Mouse (Mus musculus): Measurements from ENCODE around the gene Kif2c. TPM values are rescaled to one million over a fixed set of nuclear protein-coding genes. Genes with fewer than 3 reads are reported as not detected.
"Not testable (repeated sequence)": the region's sequence is repeated elsewhere in the genome, so short reads cannot be mapped to it uniquely, and the experiment has no call there.

Gene Kif2c
- polyA plus RNA-seq, 1 experiment from 2014 or later = 68.4 TPM

DNA sequence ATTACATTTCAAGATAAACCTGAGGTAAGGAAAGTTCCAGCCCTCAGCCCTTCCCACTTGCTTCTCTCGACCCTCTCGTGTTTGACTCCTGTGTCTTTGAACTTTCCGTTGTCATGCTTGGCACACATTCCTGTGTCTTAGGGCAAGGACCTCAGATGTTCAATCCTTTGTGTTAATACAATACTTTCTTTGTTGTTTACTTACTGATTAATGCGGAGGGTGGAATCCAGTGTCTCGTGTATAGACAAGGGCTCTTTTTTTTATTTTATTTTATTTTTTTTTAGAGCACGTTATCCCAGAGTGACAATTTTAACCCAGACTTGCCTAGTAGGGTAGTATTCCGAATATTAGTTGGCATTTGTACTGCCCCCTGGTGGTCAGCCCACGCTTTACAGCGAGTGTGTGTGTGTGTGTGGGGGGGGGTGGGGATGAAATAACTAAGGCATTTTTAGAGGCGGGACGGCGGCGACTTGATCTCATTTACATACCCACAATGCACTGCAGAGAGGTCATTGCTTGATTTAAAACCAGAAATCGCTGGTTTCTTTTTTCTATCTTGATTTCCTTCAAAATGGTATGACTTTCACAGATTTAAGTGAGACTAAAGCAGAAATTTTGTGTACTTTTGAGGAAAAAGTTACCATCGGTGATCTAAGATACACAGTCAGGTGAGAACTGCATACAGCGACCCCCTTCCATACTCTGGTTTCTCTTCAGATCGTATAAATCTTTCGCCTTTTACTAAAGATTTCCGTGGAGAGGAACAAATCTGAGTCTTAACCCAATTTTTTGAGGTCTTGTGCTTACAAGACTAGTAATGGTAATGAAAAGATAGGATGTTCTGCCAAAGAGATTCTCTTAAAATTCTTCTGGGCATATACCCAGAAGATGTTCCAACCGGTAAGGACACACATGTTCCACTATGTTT, 28.0 kb upstream of the Kif2c start:
- no peaks in the 10 kb centered on the region for H3K27me3 ChIP-seq
- H3K9ac ChIP-seq = no peak overlapping the region
- H3K4me1 ChIP-seq = no peaks in the 10 kb centered on the region
- no peaks in the 10 kb centered on the region for H3K9me3 ChIP-seq (replicated peaks)
- 2% methylated on average over 20 of the region's 20 CpGs for WGBS
- no peak overlapping the region for H3K4me3 ChIP-seq
- no peaks in the 10 kb centered on the region for H3K36me3 ChIP-seq (ENCODE audit: poor library complexity, severe bottlenecking)
- no peak overlapping the region for H3K4me2 ChIP-seq
- 0 out of 2 replicates have a peak, but pooled peaks have one; percentile 41 for ATAC-seq
- H3K27ac ChIP-seq = no peak overlapping the region

DNA sequence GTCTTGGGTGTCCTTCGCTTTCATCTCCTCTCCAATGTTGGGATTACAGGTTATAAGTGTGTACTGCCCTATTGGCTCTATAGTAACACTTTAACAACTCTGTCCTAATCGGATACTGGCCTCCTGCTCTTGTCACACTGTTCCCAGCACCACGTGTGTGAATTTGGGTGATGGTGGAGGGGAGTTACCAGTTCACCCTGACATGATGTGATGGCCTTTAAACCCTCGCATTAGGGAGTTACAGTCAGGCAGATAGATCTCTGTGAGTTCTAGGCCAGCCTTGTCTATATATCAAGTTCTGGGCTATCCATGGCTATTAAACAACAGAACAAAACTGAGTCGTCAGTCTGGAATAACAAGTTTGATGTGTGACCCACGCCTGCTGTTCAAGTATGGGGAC, 27.2 kb upstream of the Kif2c start:
- no peaks in the 10 kb centered on the region for H3K4me1 ChIP-seq
- H3K9me3 ChIP-seq (replicated peaks) = no peaks in the 10 kb centered on the region
- H3K4me3 ChIP-seq = no peak overlapping the region
- no peak overlapping the region for H3K27ac ChIP-seq
- 78% methylated on average over 6 of the region's 6 CpGs for WGBS
- H3K36me3 ChIP-seq (ENCODE audit: poor library complexity, severe bottlenecking) = no peaks in the 10 kb centered on the region
- ATAC-seq = no peak
- no peak overlapping the region for H3K9ac ChIP-seq
- no peak overlapping the region for H3K4me2 ChIP-seq
- no peaks in the 10 kb centered on the region for H3K27me3 ChIP-seq

DNA sequence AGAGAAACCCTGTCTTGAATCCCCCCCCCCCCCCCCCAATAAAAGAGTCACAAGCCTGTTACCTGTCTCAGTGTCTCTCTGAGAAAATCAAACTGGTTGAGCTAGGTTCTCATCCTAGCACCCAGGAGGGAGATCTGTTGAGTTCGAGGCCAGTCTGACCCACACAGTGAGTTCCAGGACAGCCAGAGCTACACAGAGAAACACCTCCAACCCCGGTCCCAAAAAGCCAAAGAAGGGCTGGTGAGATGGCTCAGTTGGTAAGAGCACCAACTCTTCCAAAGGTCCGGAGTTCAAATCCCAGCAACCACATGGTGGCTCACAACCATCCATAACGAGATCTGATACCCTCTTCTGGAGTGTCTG, 20.5 kb upstream of the Kif2c start:
- no peaks in the 10 kb centered on the region for H3K27me3 ChIP-seq
- H3K4me3 ChIP-seq = no peak overlapping the region
- no peaks in the 10 kb centered on the region for H3K36me3 ChIP-seq (ENCODE audit: poor library complexity, severe bottlenecking)
- H3K27ac ChIP-seq = no peak overlapping the region
- H3K9me3 ChIP-seq (replicated peaks) = no peaks in the 10 kb centered on the region
- H3K4me2 ChIP-seq = peak overlapping the region; percentile 54; the same call in 1 of the 2 replicates
- no peak for ATAC-seq
- 0 out of 2 replicates have a peak, but pooled peaks cover 4% of the 10 kb centered on the region for H3K4me1 ChIP-seq
- WGBS = 67% methylated on average over 4 of the region's 4 CpGs
- no peak overlapping the region for H3K9ac ChIP-seq

DNA sequence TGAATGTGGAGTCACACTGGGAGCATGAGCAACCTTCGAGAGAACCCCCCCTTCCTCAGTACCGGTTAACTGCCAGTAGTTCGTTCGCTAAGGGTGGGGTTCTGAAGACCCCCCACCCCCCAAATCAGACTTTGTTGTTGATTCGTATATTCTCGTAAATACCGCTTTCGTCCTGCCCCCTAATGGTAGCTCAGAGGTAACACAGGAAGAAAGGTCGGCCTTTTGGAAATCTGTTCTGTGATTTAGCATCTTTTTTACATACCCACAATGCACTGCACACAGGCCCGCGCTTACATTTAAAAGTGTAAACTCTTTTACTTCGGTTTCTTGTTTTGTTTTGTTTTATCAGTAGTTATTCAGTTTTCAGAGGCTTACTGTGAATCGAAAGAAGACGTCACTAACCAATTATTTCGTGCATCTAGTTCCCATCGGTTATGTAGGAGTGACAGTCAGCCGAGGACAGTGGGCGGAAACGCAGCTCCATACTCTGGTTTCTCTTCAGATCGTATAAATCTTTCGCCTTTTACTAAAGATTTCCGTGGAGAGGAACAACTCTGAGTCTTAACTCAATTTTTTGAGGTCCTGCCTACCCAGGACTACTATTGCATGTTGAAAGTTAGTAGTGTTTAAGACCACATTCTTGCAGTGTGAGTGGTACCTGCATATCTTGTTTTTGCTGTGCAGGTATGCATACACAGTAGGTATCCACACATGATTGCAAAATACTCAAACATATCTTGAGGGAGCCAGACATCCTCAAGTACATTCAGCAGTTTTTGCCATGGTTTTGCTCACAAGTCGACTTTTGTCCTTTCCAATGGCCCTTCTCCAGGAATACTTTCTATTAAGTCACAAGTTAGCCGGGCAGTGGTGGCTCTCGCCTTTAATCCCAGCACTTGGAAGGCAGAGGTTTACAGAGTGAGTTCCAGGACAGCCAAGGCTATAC, 19.9 kb upstream of the Kif2c start:
- peak; percentile 67 for ATAC-seq
- H3K4me3 ChIP-seq = peak overlapping the region; percentile 32
- no peaks in the 10 kb centered on the region for H3K36me3 ChIP-seq (ENCODE audit: poor library complexity, severe bottlenecking)
- H3K9me3 ChIP-seq (replicated peaks) = no peaks in the 10 kb centered on the region
- H3K4me1 ChIP-seq = 0 out of 2 replicates have a peak, but pooled peaks cover 4% of the 10 kb centered on the region
- peak overlapping the region; percentile 51 for H3K9ac ChIP-seq
- 2% methylated on average over 25 of the region's 25 CpGs for WGBS
- peak overlapping the region; percentile 54 for H3K4me2 ChIP-seq
- H3K27ac ChIP-seq = peak overlapping the region; percentile 36; the same call in 1 of the 2 replicates
- no peaks in the 10 kb centered on the region for H3K27me3 ChIP-seq

DNA sequence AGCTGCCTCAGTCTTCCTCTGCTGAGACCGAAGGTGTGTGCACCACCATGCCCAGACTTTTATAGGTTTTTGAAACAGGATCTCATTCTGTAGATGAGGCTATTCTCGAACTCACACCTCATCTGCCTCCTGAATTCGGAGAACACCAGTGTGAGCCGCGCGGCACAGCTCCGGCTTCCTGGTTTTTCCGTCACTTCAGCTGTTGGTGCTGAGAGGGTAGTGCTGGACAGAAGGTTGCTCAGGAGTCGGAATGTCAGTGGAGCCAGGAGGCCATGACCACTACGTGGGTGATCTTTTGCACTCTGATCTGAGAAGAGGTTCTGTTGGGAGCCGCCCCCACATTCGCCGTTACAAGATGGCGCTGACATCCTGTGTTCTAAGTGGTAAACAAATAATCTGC, 9.4 kb upstream of the Kif2c start:
- Histone ChIP-seq H3K27ac (no peak overlapping the region), H3K4me3 (no peak overlapping the region), H3K4me2 (no peak overlapping the region), H3K9ac (no peak overlapping the region), H3K36me3 (ENCODE audit: poor library complexity, severe bottlenecking) (no peaks in the 10 kb centered on the region), H3K4me1 (peaks cover 6% of the 10 kb centered on the region; the same call in 1 of the 2 replicates), H3K27me3 (no peaks in the 10 kb centered on the region), H3K9me3 (replicated peaks) (no peaks in the 10 kb centered on the region)
- ATAC-seq = no peak
- WGBS = 95% methylated on average over 14 of the region's 14 CpGs

DNA sequence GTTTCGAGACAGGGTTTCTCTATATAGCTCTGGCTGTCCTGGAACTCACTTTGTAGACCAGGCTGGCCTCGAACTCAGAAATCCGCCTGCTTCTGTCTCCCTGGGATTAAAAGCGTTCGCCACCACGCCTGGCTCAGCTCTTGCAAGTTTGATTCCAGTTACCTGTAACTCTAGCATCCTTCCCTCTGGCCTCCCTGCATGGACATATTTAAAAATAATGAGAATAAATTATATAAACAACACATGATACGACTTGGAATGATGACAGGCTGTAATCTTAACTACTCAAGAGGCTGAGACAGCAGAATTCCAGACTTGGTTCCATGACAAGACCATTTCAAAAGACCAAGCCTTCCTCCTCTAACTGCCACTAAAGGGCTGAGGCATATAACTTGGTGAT, 8.2 kb upstream of the Kif2c start:
- no peak for ATAC-seq
- Histone ChIP-seq H3K27ac (peak overlapping the region; percentile 49; the same call in 1 of the 2 replicates), H3K4me1 (peaks cover 6% of the 10 kb centered on the region; the same call in 1 of the 2 replicates), H3K9ac (0 out of 2 replicates have a peak overlapping the region, but pooled peaks have one; percentile 61), H3K36me3 (ENCODE audit: poor library complexity, severe bottlenecking) (no peaks in the 10 kb centered on the region), H3K9me3 (replicated peaks) (no peaks in the 10 kb centered on the region), H3K4me3 (no peak overlapping the region), H3K4me2 (peak overlapping the region; percentile 19; the same call in 1 of the 2 replicates), H3K27me3 (no peaks in the 10 kb centered on the region)
- WGBS = 65% methylated on average over 7 of the region's 7 CpGs

DNA sequence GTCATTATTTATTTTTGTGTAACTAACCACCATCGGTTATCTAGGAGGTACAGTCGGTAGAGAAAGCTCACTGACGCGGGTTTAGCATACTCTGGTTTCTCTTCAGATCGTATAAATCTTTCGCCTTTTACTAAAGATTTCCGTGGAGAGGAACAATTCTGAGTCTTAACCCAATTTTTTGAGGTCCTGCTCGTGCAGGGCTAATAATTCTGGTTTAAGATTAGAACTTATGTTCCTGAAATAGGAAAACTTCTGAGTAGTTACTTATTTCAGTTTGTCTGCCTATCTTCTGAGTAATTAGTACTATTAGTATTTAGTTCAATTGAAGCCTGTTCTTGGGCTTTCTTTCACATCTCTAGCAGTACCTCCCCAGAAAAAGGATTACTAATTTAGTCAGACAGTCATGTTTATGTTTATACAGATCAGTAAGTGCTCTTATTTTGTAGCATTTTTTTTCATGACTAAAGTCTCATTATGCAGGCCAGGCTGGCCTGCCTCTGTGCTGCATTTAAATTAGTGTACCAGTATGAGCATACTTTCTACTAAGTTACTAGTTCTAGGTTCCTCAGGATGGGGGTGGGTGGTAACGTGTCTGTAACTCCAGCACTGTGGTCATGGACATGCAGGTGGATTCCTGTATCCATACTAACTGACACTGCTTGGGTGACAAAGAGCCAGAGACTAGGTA, 7.6 kb upstream of the Kif2c start:
- no peaks in the 10 kb centered on the region for H3K9me3 ChIP-seq (replicated peaks)
- peak; percentile 91 for ATAC-seq
- H3K4me3 ChIP-seq = peak overlapping the region; percentile 21
- H3K4me2 ChIP-seq = peak overlapping the region; percentile 43
- peak overlapping the region; percentile 61 for H3K9ac ChIP-seq
- no peaks in the 10 kb centered on the region for H3K36me3 ChIP-seq (ENCODE audit: poor library complexity, severe bottlenecking)
- no peaks in the 10 kb centered on the region for H3K27me3 ChIP-seq
- 0% methylated on average over 9 of the region's 9 CpGs for WGBS
- peak overlapping the region; percentile 49 for H3K27ac ChIP-seq
- H3K4me1 ChIP-seq = peaks cover 6% of the 10 kb centered on the region; the same call in 1 of the 2 replicates

DNA sequence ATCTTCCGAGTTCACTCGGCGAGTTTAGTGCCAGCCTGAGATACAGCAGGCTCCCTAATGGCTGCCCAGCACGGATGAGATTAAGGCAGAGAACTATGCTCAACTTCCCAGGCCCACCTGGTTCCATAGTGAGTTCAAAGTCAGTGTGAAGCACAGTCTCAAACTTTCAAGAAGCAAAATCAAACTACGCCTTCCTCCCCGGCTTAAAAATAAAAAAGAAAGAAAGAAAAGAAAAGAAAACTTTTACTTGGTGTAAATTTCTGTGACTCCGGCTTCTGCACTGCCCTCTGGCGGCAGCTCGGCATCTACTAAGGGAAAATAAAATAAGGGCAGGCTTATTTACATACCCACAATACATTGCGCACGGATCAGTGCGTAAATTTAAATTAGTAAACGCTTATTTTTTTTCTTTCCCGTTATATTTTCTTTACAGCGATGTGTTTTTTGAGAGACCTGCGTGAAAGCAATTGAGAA, 7.0 kb upstream of the Kif2c start:
- Histone ChIP-seq H3K4me3 (peak overlapping the region; percentile 21), H3K36me3 (ENCODE audit: poor library complexity, severe bottlenecking) (no peaks in the 10 kb centered on the region), H3K9me3 (replicated peaks) (no peaks in the 10 kb centered on the region), H3K4me2 (peak overlapping the region; percentile 43), H3K4me1 (peaks cover 6% of the 10 kb centered on the region; the same call in 1 of the 2 replicates), H3K27ac (peak overlapping the region; percentile 49), H3K9ac (peak overlapping the region; percentile 61), H3K27me3 (no peaks in the 10 kb centered on the region)
- peak; percentile 76 for ATAC-seq
- 2% methylated on average over 16 of the region's 16 CpGs for WGBS

DNA sequence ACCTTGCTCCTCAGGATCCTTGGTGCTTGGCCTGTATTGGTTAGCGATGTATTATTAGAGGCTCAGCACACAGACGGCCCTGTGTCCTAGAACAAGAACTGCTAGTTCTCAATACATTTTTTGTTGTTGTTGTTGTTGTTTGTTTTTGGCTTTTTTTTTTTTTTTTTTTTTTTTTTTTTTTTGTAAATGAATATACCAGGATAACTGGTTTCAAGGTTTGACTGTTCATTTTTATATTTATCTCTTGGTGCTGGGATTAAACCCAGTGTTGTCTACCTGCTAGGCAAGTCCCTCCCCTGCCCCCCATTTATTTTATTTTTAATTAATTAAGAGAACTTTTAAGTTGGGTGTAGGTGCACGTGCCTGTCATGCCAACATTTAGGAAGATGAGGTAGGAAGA, 6.5 kb upstream of the Kif2c start:
- no peak overlapping the region for H3K27ac ChIP-seq
- WGBS = 55% methylated on average over 3 of the region's 3 CpGs
- peak overlapping the region; percentile 43 for H3K4me2 ChIP-seq
- peaks cover 6% of the 10 kb centered on the region; the same call in 1 of the 2 replicates for H3K4me1 ChIP-seq
- no peaks in the 10 kb centered on the region for H3K9me3 ChIP-seq (replicated peaks)
- no peaks in the 10 kb centered on the region for H3K27me3 ChIP-seq
- H3K36me3 ChIP-seq (ENCODE audit: poor library complexity, severe bottlenecking) = no peaks in the 10 kb centered on the region
- ATAC-seq = no peak
- H3K4me3 ChIP-seq = peak overlapping the region; percentile 21; the same call in 1 of the 2 replicates
- H3K9ac ChIP-seq = no peak overlapping the region

DNA sequence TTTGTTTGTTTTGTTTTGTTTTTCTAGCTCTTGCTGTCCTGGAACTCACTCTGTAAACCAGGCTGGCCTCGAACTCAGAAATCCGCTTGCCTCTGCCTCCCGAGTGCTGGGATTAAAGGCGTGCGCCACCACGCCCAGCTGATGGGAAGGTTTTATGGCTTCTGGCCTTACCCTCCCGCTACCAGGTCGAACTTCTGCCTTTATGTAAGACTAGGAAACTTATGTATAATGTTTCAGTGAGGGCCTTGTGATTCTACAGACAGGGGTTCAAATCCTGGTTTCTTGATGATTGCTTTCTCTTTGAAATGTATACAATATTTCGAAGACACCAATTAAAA, 289 bp upstream of the Kif2c start:
- not testable (repeated sequence) for H3K27me3 ChIP-seq; H3K27ac ChIP-seq; H3K9me3 ChIP-seq (replicated peaks)
- WGBS = 15% methylated on average over 9 of the region's 9 CpGs
- H3K4me2 ChIP-seq = peak overlapping the region; percentile 82
- peaks cover 25% of the 10 kb centered on the region for H3K36me3 ChIP-seq (ENCODE audit: poor library complexity, severe bottlenecking)
- peaks cover 25% of the 10 kb centered on the region for H3K4me1 ChIP-seq
- H3K9ac ChIP-seq = peak overlapping the region; percentile 68
- peak; percentile 69 for ATAC-seq
- H3K4me3 ChIP-seq = peak overlapping the region; percentile 67

DNA sequence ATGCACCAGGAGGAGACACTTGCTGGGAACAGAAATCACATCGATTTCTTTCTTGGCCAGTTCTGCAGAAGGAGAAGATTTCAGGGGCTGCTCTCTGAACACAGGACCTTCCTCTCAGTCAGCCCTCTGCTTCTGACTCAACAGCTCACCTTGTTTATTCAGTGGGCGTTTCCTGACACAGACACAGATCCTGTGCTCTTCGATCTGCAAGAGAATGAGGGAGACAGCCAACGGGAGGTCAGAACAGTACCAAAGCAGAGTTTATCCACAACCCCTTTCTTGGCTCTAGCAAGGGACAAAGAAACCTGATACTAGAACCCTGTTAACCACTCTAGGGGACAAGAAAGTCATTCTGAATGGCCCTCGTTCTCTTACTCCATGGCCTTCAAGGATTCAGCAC, 12.5 kb downstream of the Kif2c start:
- H3K4me2 ChIP-seq = no peak overlapping the region
- H3K4me1 ChIP-seq = no peaks in the 10 kb centered on the region
- no peak overlapping the region for H3K4me3 ChIP-seq
- no peak overlapping the region for H3K27ac ChIP-seq
- H3K9me3 ChIP-seq (replicated peaks) = no peaks in the 10 kb centered on the region
- H3K9ac ChIP-seq = no peak overlapping the region
- no peaks in the 10 kb centered on the region for H3K27me3 ChIP-seq
- ATAC-seq = no peak
- H3K36me3 ChIP-seq (ENCODE audit: poor library complexity, severe bottlenecking) = peaks cover 99% of the 10 kb centered on the region
- WGBS = 86% methylated on average over 5 of the region's 5 CpGs
